Mouse (Mus musculus) gastrocnemius, adult 2 months (tissue): Measurements from ENCODE around the gene Gprin1. TPM values are rescaled to one million over a fixed set of nuclear protein-coding genes. Genes with fewer than 3 reads are reported as not detected.

Source experiments
- DNase-seq: peaks from one replicate; pipeline ENCODE4 v3.0.0; 2022
- H3K27ac ChIP-seq: fragments of 200-600 bp; 2 replicates; pipeline ENCODE4 v1.8.1; 2022; ENCODE audit warnings: mild to moderate bottlenecking
- H3K4me3 ChIP-seq: fragments of 200-600 bp; 2 replicates; pipeline ENCODE4 v1.8.1; 2022; ENCODE audit warnings: mild to moderate bottlenecking, moderate library complexity
- CTCF ChIP-seq: fragments of 200-600 bp; IDR thresholded peaks from 2 replicates; pipeline ENCODE4 v1.8.1; 2022; ENCODE audit warnings: antibody characterized with exemption, mild to moderate bottlenecking, moderate library complexity
- intact Hi-C: fragments of 180-260 bp; cut with DNase I; formaldehyde crosslinking; loops from one replicate; pipeline ENCODE4 v1.15.1; 2025
- total RNA-seq, 2 experiments: library from RNA; stranded (reverse); gene quantifications; 2 replicates each; pipeline ENCODE4 v1.2.3; 2021

The Gprin1 gene
- total RNA-seq, 2 experiments from 2014 or later, result not detected

DNA sequence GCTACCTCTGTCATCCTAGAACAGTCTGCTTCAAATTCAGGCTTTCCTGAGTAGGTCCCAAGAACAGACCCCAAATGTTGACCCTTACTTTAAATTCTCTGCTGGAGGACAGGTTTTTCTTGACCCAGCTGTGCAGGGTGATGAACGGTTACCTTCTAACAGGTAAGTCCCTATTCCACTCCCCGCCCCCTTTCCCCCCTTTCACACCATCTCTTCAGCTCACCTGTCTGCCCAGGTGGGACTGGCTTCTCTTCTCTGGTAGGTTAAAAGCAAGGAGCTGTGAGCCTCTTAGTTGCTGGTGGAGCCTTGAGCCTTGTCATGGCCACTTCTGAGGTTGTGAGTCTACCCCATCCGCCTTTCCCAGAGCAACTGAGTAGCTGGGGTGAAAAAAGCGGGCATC, 34.0 kb upstream of the Gprin1 start, which contains the start of gene Eif4e1b:
Eif4e1b (plus strand) TSS at position 301 of the 400 bp plus-strand sequence.
- no peak for TF ChIP-seq CTCF
- intact Hi-C loops, result no loop called here
- DNase-seq, result no peak
- H3K4me3 ChIP-seq, result no peak within 1 kb of the TSS
- H3K27ac ChIP-seq, result no peak within 1 kb of the TSS

- intact Hi-C loops, result no loop called here
- H3K4me3 ChIP-seq, result no peak overlapping the region
Observed at GRCm38 (mm10) chr13:54783235-54783634, 33.6 kb upstream of the Gprin1 start.

DNA sequence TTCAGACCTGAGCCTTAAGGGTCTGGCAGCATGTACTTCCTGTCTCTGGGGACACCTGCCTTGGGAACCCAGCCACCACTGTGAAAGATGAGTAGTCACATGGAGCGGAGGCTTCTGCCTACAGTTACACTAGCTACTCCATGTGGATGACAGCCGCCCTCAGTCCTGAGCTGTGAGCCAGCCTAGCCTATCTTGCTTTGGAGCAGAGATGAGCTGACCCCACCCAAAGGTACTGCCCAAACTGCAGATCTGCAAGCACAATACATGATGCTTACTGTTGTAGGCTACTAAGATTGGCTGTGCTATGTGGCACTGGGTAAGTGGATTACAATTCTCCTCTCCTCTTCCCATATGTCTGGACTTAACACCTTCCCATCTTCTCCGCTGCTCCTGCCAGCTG, 31.4 kb upstream of the Gprin1 start:
- intact Hi-C loops, result no loop called here
- Histone ChIP-seq H3K4me3 (no peak overlapping the region), H3K27ac (peak overlapping the region; percentile 68)
- no peak for TF ChIP-seq CTCF
- peak; percentile 49 for DNase-seq

More at GRCm38 (mm10) chr13:54783235-54783634, 33.6 kb upstream of the Gprin1 start:
- DNase-seq, result no peak
- TF ChIP-seq CTCF, result no peak
- H3K27ac ChIP-seq, result no peak overlapping the region

- intact Hi-C loops, result no loop called here
- DNase-seq, result peak; percentile 68
Observed at GRCm38 (mm10) chr13:54780592-54780991, 30.9 kb upstream of the Gprin1 start.

DNA sequence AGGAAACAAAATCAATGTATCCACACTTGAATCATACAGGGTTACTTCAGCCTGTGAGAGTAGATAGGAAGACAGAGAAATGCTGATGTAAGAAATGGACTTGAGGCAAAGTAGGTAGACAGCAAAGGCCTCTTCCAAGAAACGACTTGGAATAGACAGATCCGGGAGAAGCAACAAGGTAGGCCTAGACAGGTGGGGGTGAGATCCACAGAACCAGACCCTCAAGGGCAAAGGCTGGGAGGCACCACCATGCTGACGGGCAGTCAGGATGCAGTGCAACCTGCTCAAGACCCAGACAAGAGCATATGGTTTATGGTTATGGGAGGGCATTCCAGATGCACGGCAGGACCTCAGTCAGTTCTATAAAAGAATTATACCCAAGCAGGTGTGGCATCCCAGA, 17.3 kb upstream of the Gprin1 start:
- no peak for TF ChIP-seq CTCF
- intact Hi-C loops, result no loop called here
- H3K4me3 ChIP-seq, result no peak overlapping the region
- no peak overlapping the region for H3K27ac ChIP-seq
- no peak for DNase-seq

More at GRCm38 (mm10) chr13:54780592-54780991, 30.9 kb upstream of the Gprin1 start:
- no peak for TF ChIP-seq CTCF
- Histone ChIP-seq H3K27ac (peak overlapping the region; percentile 68), H3K4me3 (no peak overlapping the region)

DNA sequence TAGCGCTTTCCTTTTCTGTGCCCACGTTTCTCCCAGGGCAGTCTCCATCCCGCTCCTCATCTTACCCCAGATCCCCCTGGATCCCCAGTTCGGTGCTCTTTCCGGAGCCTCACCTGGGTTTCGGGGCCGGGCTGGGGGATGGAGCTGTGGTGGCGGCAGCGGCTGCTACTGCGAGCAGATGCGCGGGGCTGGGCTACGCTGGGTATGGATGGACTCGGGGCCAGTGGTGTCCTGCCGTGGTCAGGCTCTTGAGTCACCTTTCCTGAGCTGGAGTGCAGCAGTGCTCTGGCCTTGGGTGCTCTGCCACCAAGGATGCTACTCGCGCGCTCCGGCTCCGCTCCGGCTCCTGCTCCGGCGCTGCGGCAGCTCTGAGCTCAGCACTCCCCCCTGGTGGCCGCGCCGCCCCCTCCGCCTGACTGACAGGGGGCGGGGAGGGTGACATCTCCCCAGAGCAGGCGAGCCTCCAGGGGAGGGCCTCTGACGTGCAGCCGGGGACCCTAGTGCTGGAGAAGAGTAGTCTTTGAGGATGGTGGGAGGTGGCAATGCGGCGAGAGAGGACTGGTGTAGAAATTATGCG, 16.6 kb upstream of the Gprin1 start, which contains the start of gene Sncb:
Sncb (minus strand) TSS at position 404 of the 577 bp plus-strand sequence.
- Histone ChIP-seq H3K4me3 (peak within 1 kb of the TSS; percentile 48), H3K27ac (no peak within 1 kb of the TSS)
- intact Hi-C loops, result no loop called here
- TF ChIP-seq CTCF, result peak; percentile 82
- DNase-seq, result peak; percentile 73

- TF ChIP-seq CTCF, result no peak
- H3K27ac ChIP-seq, result no peak overlapping the region
- intact Hi-C loops, result no loop called here
- peak overlapping the region; percentile 48 for H3K4me3 ChIP-seq
- no peak for DNase-seq
Observed at GRCm38 (mm10) chr13:54765281-54766191, 15.9 kb upstream of the Gprin1 start.

GRCm38 (mm10) chr13:54760906-54761305, 11.2 kb upstream of the Gprin1 start:
- H3K27ac ChIP-seq, result peak overlapping the region; percentile 63; the same call in 1 of the 2 replicates
- no peak overlapping the region for H3K4me3 ChIP-seq
- intact Hi-C loops, result no loop called here
- TF ChIP-seq CTCF, result no peak
- no peak for DNase-seq

- DNase-seq, result peak; percentile 64
- intact Hi-C loops, result no loop called here
Observed at GRCm38 (mm10) chr13:54760164-54760795, 10.6 kb upstream of the Gprin1 start.

DNA sequence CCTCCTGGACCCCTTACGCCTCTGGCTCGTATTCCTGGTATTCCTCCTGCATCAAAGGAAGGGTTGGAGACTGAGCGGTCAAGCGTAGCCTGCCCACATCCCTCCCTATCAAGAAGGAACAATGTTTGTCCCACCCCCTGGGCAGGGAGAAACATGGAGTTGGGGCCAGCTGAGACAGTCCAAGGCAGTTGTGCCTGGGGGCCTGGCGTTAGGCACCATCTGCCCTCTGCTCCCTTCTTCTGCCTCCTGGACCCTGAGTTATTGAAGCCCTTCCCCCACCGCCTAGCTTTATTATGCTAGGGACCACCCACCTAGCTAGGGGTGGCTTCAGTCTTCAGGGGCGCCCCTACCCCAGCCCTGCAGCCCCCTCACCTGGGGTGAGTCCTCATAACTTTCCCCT, 9.8 kb upstream of the Gprin1 start:
- H3K27ac ChIP-seq, result no peak overlapping the region
- intact Hi-C loops, result no loop called here
- no peak for DNase-seq
- TF ChIP-seq CTCF, result no peak
- H3K4me3 ChIP-seq, result no peak overlapping the region

More at GRCm38 (mm10) chr13:54760164-54760795, 10.6 kb upstream of the Gprin1 start:
- Histone ChIP-seq H3K27ac (peak overlapping the region; percentile 63; the same call in 1 of the 2 replicates), H3K4me3 (no peak overlapping the region)
- TF ChIP-seq CTCF, result no peak

DNA sequence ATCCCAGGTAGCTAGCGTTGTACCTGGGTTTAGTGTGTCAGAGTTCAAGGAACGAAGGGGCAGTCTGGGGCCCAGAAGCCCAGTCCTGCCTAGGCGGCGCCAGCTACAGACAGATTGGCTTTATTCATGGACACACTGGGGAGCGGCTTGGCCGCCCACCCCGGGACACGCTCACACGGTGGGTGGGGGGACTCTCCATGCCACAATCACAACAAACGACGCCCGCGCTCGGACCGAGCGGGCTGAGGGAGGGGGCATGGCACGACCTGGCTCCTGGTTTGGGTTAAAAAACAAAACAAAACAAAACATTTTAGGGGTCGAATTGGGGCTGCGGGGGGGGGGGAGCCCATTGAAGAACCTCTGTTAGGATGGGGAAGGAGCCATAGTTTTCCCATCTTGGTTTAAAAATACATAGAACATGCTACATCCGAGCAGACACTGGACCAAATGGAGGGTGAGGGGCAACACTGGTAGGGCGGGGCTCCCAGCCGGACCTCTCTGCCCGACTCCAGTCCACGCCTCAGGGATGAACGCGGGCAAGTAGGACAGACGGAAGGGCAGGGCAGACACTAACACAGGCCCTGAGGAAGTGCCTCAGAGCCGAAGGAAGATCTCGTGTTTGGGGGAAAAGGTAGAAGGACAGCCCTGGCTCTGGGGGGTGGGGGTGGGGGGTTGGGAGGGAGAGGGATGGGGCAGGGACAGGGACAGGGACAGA, 9.2 kb upstream of the Gprin1 start:
- intact Hi-C loops, result no loop called here
- no peak overlapping the region for H3K27ac ChIP-seq
- DNase-seq, result no peak
- H3K4me3 ChIP-seq, result peak overlapping the region; percentile 62
- TF ChIP-seq CTCF, result no peak
